Mouse (Mus musculus): ENCODE measurements around the gene Mov10. TPM values are rescaled to one million over a fixed set of nuclear protein-coding genes. Genes with fewer than 3 reads are reported as not detected.
A peak's percentile ranks its signal among the peaks of the same experiment; 100 is the strongest.

The Mov10 gene
- polyA plus RNA-seq, 1 experiment from 2014 or later = 133 TPM

DNA sequence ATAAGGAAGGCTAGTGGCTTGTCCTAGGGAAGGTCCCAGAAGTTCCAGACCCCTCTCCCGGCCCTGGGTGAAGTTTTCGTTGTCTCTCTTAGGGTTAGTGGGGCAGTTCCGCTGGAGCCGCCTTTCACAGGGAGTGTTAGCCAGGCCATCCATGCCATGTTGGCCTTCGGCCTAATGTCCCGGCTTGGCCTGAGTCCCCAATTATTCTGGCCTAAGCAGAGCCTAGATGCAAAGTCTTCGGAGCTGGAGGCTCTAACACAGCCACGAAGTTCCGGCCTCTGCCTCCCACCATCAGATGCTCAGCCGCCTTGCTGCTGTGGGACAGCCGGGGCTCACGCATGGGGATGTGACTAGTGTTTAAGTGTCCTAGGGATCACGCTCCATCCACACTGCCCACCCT is 28.5 kb downstream of the Mov10 start:
- Histone ChIP-seq H3K4me3 (replicated peaks) (peak overlapping the region; percentile 68), H3K27me3 (replicated peaks) (no peaks in the 10 kb centered on the region), H3K4me2 (replicated peaks) (peak overlapping the region; percentile 80), H3K27ac (peak overlapping the region; percentile 90), H3K9me3 (no peaks in the 10 kb centered on the region), H3K4me1 (replicated peaks) (peaks cover 59% of the 10 kb centered on the region), H3K9ac (peak overlapping the region; percentile 80), H3K36me3 (peaks cover 10% of the 10 kb centered on the region; the same call in 1 of the 2 replicates)
- 30% methylated on average over 13 of the region's 13 CpGs for WGBS
- no peak for ATAC-seq

DNA sequence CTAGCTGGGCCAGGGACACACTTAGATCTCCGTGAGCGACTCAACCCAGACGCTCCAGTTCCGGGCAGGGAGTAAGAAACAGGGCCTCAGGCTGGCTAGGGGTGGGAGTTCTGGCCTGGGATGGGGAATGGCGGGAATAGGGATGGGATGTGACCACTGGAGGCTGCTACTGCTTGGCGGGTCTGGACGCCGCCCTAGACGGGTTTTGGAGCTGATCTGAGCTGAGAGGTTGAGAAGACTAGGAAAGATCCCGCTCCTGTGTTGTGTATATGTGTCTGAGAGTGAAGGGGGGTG is 29.1 kb downstream of the Mov10 start:
- no peaks in the 10 kb centered on the region for H3K9me3 ChIP-seq
- WGBS = 2% methylated on average over 10 of the region's 10 CpGs
- peak overlapping the region; percentile 80 for H3K9ac ChIP-seq
- H3K27ac ChIP-seq = peak overlapping the region; percentile 90
- no peaks in the 10 kb centered on the region for H3K27me3 ChIP-seq (replicated peaks)
- peaks cover 53% of the 10 kb centered on the region for H3K4me1 ChIP-seq (replicated peaks)
- peaks cover 10% of the 10 kb centered on the region; the same call in 1 of the 2 replicates for H3K36me3 ChIP-seq
- H3K4me2 ChIP-seq (replicated peaks) = peak overlapping the region; percentile 80
- ATAC-seq = peak; percentile 19
- peak overlapping the region; percentile 68 for H3K4me3 ChIP-seq (replicated peaks)

DNA sequence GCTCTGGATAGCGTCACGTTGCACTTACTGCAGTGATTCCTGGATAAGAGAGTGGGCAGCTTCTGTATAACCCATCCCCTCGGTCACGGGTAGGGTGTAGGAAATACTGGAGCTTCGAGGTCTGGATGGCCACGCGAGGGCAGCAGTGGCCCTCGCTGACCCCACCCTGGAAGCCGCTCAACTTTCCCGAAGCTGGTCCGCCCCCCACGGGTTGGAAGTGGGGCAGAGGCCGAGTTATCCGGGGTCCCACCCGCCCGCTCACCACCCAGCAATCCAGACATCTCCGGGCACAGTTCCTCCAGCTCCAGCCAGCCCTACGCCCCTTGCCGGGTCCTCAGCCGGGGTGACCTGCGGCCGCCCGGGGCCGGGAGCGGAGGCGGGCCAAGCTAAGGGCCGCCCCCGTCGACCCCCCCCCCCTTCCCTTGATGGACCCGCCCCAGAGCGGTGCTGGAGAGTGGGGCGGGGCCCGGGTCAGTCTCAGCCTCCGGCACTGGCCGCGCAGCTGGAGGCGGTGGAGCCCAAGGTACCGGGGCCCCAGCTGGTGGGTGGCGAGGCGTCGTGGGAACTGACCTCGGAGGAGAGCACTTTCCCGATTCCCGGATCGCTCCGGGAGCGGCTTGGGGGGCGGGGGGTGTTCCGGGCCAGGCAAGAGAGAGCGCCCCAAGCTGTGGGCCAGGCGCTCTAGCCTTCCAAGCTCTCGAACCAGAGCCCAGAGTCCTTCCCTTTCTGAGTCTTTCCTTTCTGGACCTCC is 29.6 kb downstream of the Mov10 start:
- Histone ChIP-seq H3K4me3 (replicated peaks) (peak overlapping the region; percentile 68), H3K4me1 (replicated peaks) (peaks cover 48% of the 10 kb centered on the region), H3K9me3 (no peaks in the 10 kb centered on the region), H3K4me2 (replicated peaks) (peak overlapping the region; percentile 80), H3K9ac (peak overlapping the region; percentile 80), H3K27ac (peak overlapping the region; percentile 90), H3K27me3 (replicated peaks) (peaks cover 2% of the 10 kb centered on the region; the same call in 1 of the 2 replicates), H3K36me3 (peaks cover 10% of the 10 kb centered on the region; the same call in 1 of the 2 replicates)
- WGBS = under 1% methylated on average over 47 of the region's 52 CpGs
- ATAC-seq = peak; percentile 91

DNA sequence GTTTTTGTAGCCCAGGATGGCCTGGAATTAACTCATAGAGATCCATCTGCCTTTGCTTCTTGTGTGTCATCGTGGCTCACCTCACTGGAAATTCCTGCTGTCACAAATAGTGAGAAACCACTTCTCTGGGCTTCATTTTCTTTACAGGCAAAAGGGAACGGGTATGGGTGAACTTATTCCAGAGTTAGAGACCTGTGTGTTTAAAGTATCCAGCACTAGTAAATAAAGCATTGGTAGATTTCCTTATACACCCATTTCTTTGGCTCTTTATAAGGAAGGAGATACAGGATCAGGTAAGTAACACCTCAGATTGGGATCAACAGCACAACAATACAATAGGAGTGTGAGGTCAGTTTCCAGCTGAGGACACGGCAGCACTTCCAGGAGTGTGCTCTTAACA is 30.3 kb downstream of the Mov10 start, which contains the start of gene Rhoc:
Gene Rhoc, plus strand, starts transcription at position 301 of the 400 bp plus-strand sequence.
- peaks cover 9% of the 10 kb centered on the region; the same call in 1 of the 2 replicates for H3K27me3 ChIP-seq (replicated peaks)
- peak within 1 kb of the TSS; percentile 80 for H3K4me2 ChIP-seq (replicated peaks)
- peak within 1 kb of the TSS; percentile 90 for H3K27ac ChIP-seq
- H3K9me3 ChIP-seq = no peaks in the 10 kb centered on the region
- 34% methylated on average over 3 of the region's 3 CpGs for WGBS
- H3K36me3 ChIP-seq = peaks cover 7% of the 10 kb centered on the region; the same call in 1 of the 2 replicates
- H3K4me1 ChIP-seq (replicated peaks) = peaks cover 41% of the 10 kb centered on the region
- peak within 1 kb of the TSS; percentile 80 for H3K9ac ChIP-seq
- ATAC-seq = no peak; the same call in 1 of the 2 replicates
- H3K4me3 ChIP-seq (replicated peaks) = peak within 1 kb of the TSS; percentile 68

DNA sequence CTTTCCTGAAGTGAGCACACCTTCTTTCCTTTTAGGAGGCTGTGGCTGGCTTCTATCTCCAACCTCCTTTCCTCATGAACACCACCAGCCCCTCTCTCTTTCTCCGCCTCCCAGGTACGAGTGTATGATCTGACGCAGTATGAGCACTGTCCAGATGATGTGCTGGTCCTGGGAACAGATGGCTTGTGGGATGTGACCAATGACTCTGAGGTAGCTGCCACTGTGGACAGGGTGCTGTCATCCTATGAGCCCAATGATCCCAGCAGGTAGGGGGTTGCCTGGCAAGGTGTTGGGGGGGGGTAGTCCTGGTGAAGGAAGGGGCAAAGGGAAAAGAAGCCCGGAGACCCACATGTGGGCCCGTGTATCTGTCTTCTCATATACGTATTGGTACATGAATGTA is 33.1 kb downstream of the Mov10 start:
- H3K9ac ChIP-seq = no peak overlapping the region
- no peak for ATAC-seq
- no peak overlapping the region for H3K4me2 ChIP-seq (replicated peaks)
- peaks cover 34% of the 10 kb centered on the region for H3K4me1 ChIP-seq (replicated peaks)
- H3K27me3 ChIP-seq (replicated peaks) = peaks cover 31% of the 10 kb centered on the region
- no peak overlapping the region for H3K4me3 ChIP-seq (replicated peaks)
- H3K9me3 ChIP-seq = no peaks in the 10 kb centered on the region
- H3K27ac ChIP-seq = no peak overlapping the region
- H3K36me3 ChIP-seq = no peaks in the 10 kb centered on the region
- 91% methylated on average over 6 of the region's 6 CpGs for WGBS

DNA sequence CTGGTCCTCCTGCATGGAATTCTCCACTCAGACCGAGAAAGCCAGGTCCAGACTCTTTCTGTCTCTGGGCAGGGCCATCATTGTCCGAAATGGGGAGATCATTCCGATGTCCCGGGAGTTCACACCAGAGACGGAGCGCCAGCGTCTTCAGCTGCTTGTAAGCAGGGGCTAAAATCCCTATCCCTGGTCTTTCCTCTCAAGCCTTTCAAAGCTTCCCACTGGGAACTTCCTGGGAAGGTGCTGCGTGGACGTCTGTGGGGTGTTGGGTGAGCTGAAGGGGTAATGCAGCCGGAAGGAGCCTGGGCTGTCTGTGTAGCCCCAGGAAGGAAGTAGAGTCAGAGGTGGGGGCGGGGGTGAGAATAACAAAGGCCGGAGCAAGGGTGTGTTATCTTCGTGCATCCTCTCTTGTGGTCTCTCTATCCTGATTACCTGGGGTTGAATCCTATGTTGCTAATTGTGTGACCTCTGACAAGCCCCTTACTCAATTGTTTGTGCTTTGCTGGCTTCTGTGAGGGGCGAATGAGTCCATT is 34.3 kb downstream of the Mov10 start:
- Histone ChIP-seq H3K4me2 (replicated peaks) (no peak overlapping the region; the same call in 1 of the 2 replicates), H3K9me3 (no peaks in the 10 kb centered on the region), H3K27me3 (replicated peaks) (peaks cover 38% of the 10 kb centered on the region), H3K4me1 (replicated peaks) (peaks cover 28% of the 10 kb centered on the region), H3K27ac (no peak overlapping the region), H3K4me3 (replicated peaks) (no peak overlapping the region), H3K9ac (no peak overlapping the region), H3K36me3 (no peaks in the 10 kb centered on the region)
- ATAC-seq = no peak
- WGBS = 42% methylated on average over 14 of the region's 14 CpGs

GRCm38 (mm10) chr3:104782061-104782681 is 36.2 kb downstream of the Mov10 start:
- H3K9ac ChIP-seq = 0 out of 2 replicates have a peak overlapping the region, but pooled peaks have one; percentile 51
- H3K27ac ChIP-seq = no peak overlapping the region
- H3K9me3 ChIP-seq = no peaks in the 10 kb centered on the region
- H3K4me1 ChIP-seq (replicated peaks) = peaks cover 26% of the 10 kb centered on the region
- peak overlapping the region; percentile 99 for H3K4me2 ChIP-seq (replicated peaks)
- peaks cover 52% of the 10 kb centered on the region for H3K27me3 ChIP-seq (replicated peaks)
- peak overlapping the region; percentile 55 for H3K4me3 ChIP-seq (replicated peaks)
- ATAC-seq = no peak
- WGBS = 25% methylated on average over 12 of the region's 12 CpGs
- no peaks in the 10 kb centered on the region for H3K36me3 ChIP-seq

GRCm38 (mm10) chr3:104781471-104781903 is 36.9 kb downstream of the Mov10 start, which contains the start of gene Fam19a3:
TSS of gene Fam19a3 (minus strand) at chr3:104781840.
- Histone ChIP-seq H3K9ac (peak within 1 kb of the TSS; percentile 51), H3K27ac (no peak within 1 kb of the TSS), H3K4me1 (replicated peaks) (peaks cover 30% of the 10 kb centered on the region), H3K4me2 (replicated peaks) (peak within 1 kb of the TSS; percentile 99), H3K27me3 (replicated peaks) (peaks cover 59% of the 10 kb centered on the region), H3K4me3 (replicated peaks) (peak within 1 kb of the TSS; percentile 55), H3K9me3 (no peaks in the 10 kb centered on the region), H3K36me3 (no peaks in the 10 kb centered on the region)
- ATAC-seq = peak; percentile 24
- 1% methylated on average over 26 of the region's 26 CpGs for WGBS

DNA sequence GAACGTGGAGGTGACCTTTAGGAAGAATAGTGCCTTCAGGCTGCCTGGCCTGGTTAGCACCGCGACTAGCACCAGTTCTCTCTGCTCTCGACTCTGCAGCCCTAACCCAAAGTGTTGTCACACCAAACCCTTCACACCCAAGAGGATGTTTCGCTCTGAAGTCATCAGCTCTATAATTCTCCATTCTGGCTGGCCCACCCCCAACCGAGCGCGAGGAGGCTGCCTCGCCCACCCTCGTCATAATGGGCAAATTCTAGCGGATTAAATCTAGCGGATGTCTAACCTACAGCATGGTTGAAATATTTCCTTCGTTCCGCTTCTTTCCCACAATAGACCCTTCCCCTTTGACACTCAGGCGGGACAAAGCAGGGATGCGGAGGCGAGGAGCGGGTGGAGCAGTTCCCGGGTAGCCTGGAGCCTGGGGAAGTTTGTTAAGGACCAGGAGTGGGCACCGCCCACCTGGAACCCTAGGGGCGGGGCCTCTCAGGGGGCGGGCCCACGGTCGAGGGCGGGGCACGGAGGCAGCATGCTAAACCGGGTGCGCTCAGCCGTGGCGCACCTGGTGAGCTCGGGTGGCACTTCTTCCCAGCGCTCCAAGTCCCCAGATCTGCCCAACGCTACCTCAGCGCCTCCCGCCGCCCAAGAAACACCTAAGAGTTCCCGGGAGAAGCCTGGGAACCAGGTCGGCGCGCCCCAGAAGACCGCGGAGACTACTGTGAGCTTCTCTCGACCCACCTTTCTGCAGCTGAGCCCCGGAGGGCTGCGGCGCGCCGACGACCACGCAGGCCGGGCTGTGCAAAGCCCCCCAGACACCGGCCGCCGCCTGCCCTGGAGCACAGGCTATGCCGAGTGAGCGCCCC is 37.6 kb downstream of the Mov10 start, which contains the start of gene Ppm1j:
Gene Ppm1j, plus strand, starts transcription at position 496 of the 860 bp plus-strand sequence.
- no peaks in the 10 kb centered on the region for H3K9me3 ChIP-seq
- peak within 1 kb of the TSS; percentile 51 for H3K9ac ChIP-seq
- H3K27ac ChIP-seq = no peak within 1 kb of the TSS
- peaks cover 64% of the 10 kb centered on the region for H3K27me3 ChIP-seq (replicated peaks)
- no peaks in the 10 kb centered on the region for H3K36me3 ChIP-seq
- peaks cover 30% of the 10 kb centered on the region for H3K4me1 ChIP-seq (replicated peaks)
- H3K4me3 ChIP-seq (replicated peaks) = peak within 1 kb of the TSS; percentile 55
- H3K4me2 ChIP-seq (replicated peaks) = peak within 1 kb of the TSS; percentile 99
- peak; percentile 87 for ATAC-seq
- under 1% methylated on average over 56 of the region's 56 CpGs for WGBS

- 3% methylated on average over 7 of the region's 7 CpGs for WGBS
- ATAC-seq = no peak
- Histone ChIP-seq H3K4me3 (replicated peaks) (no peak overlapping the region), H3K4me1 (replicated peaks) (peaks cover 30% of the 10 kb centered on the region), H3K36me3 (no peaks in the 10 kb centered on the region), H3K9ac (no peak overlapping the region), H3K27me3 (replicated peaks) (peaks cover 64% of the 10 kb centered on the region), H3K27ac (no peak overlapping the region), H3K9me3 (no peaks in the 10 kb centered on the region), H3K4me2 (replicated peaks) (0 out of 2 replicates have a peak overlapping the region, but pooled peaks have one; percentile 99)
Measured at GRCm38 (mm10) chr3:104779949-104780348, 38.4 kb downstream of the Mov10 start.

DNA sequence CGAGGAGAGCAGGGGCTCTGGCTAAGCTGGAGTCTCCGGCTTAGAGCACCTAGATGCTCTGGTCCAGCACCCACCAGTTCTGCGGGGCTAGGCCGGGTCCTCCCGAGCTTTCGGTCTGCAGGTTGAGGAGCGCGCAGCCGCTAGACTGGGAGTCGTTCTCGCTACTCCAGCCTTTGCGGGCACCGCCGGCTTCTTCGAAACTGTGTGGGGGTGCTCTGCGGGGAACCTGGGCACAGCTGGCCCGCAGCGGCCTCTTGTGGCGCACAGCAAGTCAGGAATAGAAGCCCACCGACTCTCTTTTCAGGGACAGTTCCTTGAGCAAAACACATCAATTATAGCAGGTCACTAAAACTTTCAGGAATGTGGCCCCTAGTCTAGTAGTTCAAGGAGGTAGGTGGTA is 41.0 kb downstream of the Mov10 start:
- no peaks in the 10 kb centered on the region for H3K9me3 ChIP-seq
- ATAC-seq = no peak
- peak overlapping the region; percentile 80 for H3K4me2 ChIP-seq (replicated peaks)
- H3K9ac ChIP-seq = peak overlapping the region; percentile 42
- H3K27ac ChIP-seq = no peak overlapping the region
- peaks cover 49% of the 10 kb centered on the region for H3K27me3 ChIP-seq (replicated peaks)
- 1% methylated on average over 20 of the region's 20 CpGs for WGBS
- peaks cover 27% of the 10 kb centered on the region for H3K4me1 ChIP-seq (replicated peaks)
- H3K4me3 ChIP-seq (replicated peaks) = peak overlapping the region; percentile 32
- no peaks in the 10 kb centered on the region for H3K36me3 ChIP-seq
